Mouse (Mus musculus) liver, embryonic 14.5 days (tissue): Measurements from ENCODE around the gene Aldh9a1.
A peak's percentile ranks its signal among the peaks of the same experiment; 100 is the strongest.

Source experiments
- CTCF ChIP-seq: IDR thresholded peaks from 2 replicates; pipeline ENCODE4 v1.5.1; 2016; ENCODE audit warnings: antibody characterized with exemption, low read depth, control low read depth
- EP300 ChIP-seq: IDR thresholded peaks from 2 replicates; pipeline ENCODE4 v1.6.1; 2016; ENCODE audit warnings: antibody characterized with exemption, low read depth

- no peak for TF ChIP-seq EP300
- 0 out of 2 replicates have a peak, but pooled peaks have one; percentile 11 for TF ChIP-seq CTCF
These were observed 28.2 kb downstream of the Aldh9a1 start for GRCm38 (mm10) chr1:167378019-167378418.
